Mouse (Mus musculus) spleen, postnatal 10 days (tissue): Measurements from ENCODE around the gene Zfp354c.
A peak's percentile ranks its signal among the peaks of the same experiment; 100 is the strongest.

ENCODE experiments used
- DNase-seq, 2 experiments: peaks; one replicate each; pipeline ENCODE4 v3.0.0; 2021 to 2022; ENCODE audit warnings: low spot score in 2 of 2

Zfp354c gene

GRCm38 (mm10) chr11:50827010-50827953, at the start of gene Zfp354c:
Gene Zfp354c, minus strand, starts transcription at chr11:50827724.
- DNase-seq: peak; percentile 47 to 81

DNA sequence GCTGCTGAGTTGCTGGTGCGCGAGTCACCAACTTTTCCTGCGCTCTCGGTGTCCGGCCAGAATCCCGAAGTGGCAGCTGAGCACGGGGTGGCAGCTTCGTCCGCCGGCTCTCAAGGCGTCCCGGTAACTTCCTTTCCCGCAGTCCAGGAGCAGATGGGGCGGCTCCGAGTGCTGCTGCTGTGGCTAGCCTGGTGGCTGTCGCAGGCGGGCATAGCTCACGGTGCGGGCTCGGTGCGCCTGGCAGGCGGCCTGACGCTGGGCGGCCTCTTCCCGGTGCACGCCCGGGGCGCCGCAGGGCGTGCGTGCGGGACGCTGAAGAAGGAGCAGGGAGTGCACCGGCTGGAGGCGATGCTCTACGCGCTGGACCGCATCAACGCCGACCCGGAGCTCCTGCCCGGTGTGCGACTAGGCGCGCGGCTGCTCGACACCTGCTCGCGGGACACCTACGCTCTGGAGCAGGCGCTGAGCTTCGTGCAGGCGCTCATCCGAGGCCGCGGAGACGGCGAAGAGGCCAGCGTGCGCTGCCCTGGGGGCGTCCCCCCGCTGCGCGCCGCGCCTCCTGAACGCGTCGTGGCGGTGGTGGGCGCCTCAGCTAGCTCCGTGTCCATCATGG, 23.6 kb upstream of the Zfp354c start:
- DNase-seq: no peak

DNA sequence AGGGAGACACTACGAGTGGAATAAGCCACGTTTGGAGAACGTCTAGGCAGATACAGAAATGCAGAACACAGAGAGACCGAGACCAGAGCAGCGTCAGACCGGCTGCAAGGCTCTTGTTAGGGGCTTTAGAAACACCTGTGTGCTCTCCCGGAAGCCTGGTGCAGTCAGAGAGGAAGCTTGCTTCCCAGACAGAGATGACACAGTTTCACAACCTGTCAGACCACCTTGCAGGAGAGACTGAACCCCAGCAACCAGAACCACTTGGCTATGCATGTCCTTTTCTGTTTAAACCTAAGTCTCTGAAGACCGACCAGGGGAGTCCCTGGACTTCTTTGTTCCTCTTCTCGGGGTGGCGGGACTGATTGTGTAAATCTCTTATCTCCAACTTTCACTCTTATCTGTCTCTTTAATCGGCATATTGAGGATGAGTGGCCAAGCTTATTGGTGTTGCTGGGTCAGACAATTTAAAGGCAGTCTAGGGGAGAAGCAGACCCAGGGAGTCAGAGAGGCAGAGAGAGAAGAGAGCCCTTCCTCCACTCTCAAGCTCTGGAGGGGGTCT, 22.7 kb upstream of the Zfp354c start, which contains the start of gene Grm6:
Gene Grm6 (plus strand): TSS at position 509 of the 559 bp plus-strand sequence.
- DNase-seq: peak in 1 of 2 experiments; percentile 44

DNA sequence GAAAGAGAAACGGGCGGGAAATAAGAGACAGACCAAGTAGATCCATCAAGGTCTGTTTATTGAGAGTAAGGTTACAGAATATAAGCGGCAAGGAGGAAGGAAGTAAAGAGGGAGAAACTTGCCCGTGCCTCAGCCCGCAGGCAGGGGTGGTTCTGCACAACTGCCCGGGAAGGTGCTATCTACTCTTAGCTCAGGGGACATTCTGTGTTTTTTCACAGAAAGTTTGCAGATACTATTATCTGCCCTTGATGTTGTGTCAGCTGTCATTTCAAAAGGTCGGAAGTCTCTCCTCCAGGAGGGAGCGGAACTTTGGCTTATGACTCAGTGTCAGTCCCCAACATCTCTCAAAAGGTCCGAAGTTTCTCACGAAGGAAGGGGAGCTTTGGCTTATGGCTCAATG, 21.8 kb upstream of the Zfp354c start:
- DNase-seq: no peak

GRCm38 (mm10) chr11:50848520-50849137, 21.1 kb upstream of the Zfp354c start:
- DNase-seq: no peak

DNA sequence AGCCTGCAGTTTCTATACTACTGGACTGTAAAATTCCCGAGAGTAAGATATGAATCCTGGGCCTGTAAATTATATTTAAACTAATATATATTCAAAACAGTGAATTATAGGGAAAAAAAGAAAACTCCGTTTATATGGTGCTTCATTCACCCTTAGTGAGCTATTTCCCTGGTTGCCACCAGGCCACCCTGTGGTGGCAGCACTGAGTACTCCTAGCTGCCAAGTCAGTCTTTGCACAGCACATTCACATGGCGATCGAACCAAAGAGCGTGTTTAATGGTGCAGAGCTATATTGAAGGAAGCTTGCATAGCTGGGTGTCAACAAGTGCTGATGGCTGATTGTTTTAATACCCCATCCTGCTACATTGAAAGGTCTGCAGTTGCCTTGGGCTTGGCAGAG, 19.5 kb upstream of the Zfp354c start:
- peak in 1 of 2 experiments; percentile 47 for DNase-seq

GRCm38 (mm10) chr11:50845951-50846350, 18.4 kb upstream of the Zfp354c start:
- DNase-seq: no peak

DNA sequence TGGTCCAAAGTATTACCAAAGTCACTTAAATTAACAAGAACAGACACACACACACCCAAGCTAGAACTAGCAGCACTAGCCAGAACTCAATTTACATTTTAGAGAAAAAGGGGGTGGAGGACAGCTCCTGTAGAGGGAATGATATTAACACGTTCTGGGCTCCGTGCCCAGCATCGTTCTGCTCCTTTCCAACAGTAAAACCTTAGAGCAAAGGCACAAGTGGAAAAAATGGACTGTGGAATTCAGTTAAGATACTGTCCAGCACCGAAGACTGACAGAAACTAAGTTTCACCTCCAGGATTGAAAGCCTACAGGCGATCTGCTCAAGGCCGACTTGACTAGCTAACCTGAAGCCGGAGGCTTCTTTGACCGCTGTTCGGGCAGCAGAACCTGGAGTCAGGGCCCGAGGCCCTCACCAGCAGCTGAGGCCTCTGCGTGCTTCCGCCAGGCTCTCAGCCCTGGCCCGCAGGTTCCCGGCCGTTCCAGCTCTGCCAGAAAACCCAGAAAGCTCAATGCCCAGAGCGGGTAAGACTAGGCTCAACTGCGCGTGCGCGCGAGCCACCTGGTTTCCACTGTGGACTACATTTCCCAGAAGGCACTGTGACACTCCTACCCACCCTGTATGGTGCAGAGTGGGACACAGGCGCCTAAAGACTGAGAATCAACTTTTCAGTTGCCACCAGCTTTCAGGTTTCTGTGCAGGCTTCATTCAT, 13.7 kb upstream of the Zfp354c start, which contains the start of gene Zfp879:
Gene Zfp879 (minus strand): TSS at position 530 of the 713 bp plus-strand sequence.
- DNase-seq: peak in 1 of 2 experiments; percentile 84

DNA sequence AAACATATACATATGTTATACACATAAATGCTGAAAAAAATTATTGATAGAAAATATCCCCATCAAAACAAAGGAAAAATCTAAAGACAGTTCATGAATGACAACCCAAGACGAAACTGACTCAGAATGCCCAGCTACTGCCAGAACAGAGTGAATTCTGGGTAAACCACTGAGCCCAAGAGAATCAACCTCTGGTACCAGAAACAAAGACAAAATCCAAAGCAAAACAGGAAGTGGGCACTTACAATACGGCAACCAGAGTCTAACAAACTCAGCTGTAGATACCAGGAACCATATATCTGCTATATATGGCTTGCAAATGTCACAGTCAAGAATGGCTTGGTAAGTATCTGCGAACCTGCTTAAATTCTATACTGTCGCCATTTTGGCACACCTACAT, 8.2 kb upstream of the Zfp354c start:
- DNase-seq: no peak

DNA sequence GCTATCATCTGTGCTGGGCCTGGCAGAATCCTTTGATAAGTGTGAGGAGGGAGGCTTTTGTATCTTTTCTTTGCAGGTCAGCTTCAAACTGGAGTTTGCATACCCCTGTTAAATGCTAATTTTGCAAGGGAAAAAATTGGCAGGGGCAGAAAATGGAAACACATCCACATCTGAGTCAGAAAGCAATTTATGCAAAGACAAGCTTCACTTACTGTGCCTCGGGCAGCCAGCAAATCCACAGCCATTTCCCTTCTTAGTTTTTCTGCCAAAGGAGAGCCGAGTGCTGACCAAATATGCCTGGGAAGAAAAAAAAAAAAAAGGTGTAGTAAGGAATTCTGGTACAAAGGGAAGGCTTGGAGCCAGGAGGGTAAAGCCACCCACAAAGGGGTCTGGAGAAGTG, 1.3 kb downstream of the Zfp354c start:
- DNase-seq: no peak

- DNase-seq: no peak
Measured at GRCm38 (mm10) chr11:50814233-50814632, 13.3 kb downstream of the Zfp354c start.

DNA sequence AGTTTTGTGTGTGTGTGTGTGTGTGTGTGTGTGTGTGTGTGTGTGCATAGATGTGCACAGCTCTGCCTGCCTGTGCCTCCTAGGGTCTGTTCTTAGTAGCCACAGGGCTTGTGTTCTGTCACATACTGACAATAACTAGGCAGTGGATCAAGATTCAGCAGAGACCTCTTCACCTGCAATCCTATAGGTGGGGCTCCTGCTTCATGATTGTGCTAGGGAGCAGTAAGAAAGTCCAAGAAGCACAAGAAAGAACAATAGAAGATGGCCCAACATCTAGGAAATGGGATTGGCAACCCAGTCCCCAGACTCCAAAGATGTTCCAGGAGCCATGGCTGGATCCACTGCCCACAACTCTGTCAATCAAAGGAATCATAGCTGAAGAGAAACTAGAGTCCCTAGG, 28.7 kb downstream of the Zfp354c start:
- DNase-seq: no peak

GRCm38 (mm10) chr11:50797674-50798073, 29.9 kb downstream of the Zfp354c start:
- no peak for DNase-seq

- DNase-seq: no peak
Measured at GRCm38 (mm10) chr11:50771006-50771405, 56.5 kb downstream of the Zfp354c start.

DNA sequence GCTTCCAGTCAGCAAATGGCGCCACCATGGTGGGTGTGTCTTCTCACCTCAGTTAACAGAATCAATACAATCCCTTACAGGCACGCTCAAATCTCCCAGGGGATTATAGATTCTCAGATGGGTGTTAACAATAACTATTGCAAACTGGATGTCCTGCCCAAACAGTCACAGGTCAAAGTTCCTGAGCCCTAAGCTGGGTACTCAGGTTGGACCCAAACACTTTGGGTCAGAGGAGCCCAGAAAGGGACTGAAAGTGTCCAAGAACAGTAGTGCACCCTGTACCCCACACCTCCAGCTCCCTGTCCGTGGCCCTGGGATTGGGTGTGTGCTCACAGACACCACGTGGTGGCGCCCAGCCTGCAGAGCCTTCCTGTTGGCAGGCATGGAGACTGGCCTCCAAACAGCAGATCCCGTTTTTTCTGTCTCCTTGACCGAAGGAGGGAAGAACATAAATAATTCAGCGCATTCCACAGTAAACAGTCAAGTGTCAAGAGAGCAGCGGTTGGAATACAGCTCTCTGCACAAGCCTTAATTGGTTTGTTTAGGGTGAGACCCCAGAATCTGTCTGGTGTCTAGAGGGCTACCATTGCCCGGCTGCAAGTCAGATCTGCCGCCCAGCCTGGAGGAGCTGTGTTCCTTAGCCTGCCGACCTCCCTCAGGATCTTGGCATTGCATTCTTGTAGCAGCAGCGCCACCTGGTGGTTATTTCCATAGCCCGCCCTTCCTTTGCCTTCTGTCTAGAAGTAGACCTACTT, 58.4 kb downstream of the Zfp354c start:
- DNase-seq: peak; percentile 55 to 79

DNA sequence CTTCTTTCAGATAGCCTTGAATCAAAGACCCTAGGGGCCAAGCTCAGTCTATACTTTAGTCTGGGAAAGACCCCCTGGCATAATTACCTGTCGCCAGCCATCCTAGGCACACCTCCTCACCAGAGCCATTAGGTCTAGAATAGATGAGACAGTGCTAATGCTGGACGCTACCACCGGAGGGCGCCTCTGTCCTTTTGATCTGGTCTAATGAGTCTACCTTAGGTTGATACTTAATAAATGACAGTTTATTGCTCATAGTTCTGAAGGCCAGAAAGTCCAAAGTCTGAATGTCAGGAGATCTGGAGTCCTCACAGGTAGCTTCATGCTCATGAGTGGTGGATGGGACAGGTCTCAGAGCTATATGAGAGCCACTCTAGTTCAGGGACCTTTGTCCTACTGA, 60.5 kb downstream of the Zfp354c start:
- peak; percentile 8 to 67 for DNase-seq

DNA sequence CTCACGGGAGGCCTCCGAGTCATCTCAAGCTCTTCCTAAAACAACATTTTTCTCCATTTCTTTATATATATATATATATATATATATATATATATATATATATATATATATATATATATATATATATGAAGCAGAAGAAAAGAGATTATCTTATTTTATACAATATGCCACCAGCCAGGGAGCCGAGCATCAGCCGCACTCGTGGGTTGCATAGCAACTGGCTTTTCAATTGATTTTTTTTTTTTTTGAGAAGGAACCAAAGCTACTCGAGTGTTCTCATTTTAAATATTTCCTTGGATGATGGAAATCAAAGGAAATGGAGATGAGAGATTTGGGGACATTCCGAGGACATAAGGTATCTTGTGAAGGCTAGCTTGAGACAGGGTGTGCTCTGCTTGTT, 61.1 kb downstream of the Zfp354c start:
- DNase-seq: no peak
